Mouse (Mus musculus) midbrain, embryonic 12.5 days (tissue): ENCODE measurements around the gene Sytl1. TPM values are rescaled to one million over a fixed set of nuclear protein-coding genes. Genes with fewer than 3 reads are reported as not detected.

Experiments
- ATAC-seq: fragments of 200-750 bp; cut with Nextera tagmentation; 2 replicates; pipeline ENCODE4 v1.8.0; 2017; ENCODE audit warnings: low read depth, moderate TSS enrichment, moderate library complexity; ENCODE audit not compliant: low FRiP score
- H3K27ac ChIP-seq: fragments of 300-500 bp; sonication (generic); replicated peaks from 2 replicates; pipeline ENCODE4 v1.5.1; 2016; ENCODE audit warnings: mild to moderate bottlenecking
- H3K27me3 ChIP-seq: fragments of 300-500 bp; sonication (generic); 2 replicates; pipeline ENCODE4 v1.6.1; 2016; ENCODE audit warnings: mild to moderate bottlenecking
- H3K36me3 ChIP-seq: fragments of 300-500 bp; sonication (generic); 2 replicates; pipeline ENCODE4 v1.6.1; 2016
- H3K4me1 ChIP-seq: fragments of 300-500 bp; sonication (generic); 2 replicates; pipeline ENCODE4 v1.6.1; 2016
- H3K4me2 ChIP-seq: fragments of 300-500 bp; sonication (generic); replicated peaks from 2 replicates; pipeline ENCODE4 v1.6.1; 2016; ENCODE audit warnings: mild to moderate bottlenecking, moderate library complexity
- H3K4me3 ChIP-seq: fragments of 300-500 bp; sonication (generic); 2 replicates; pipeline ENCODE4 v1.5.1; 2016; ENCODE audit warnings: mild to moderate bottlenecking
- H3K9ac ChIP-seq: fragments of 300-500 bp; sonication (generic); replicated peaks from 2 replicates; pipeline ENCODE4 v1.6.1; 2016; ENCODE audit warnings: mild to moderate bottlenecking, moderate library complexity
- H3K9me3 ChIP-seq: fragments of 300-500 bp; sonication (generic); 2 replicates; pipeline ENCODE4 v1.6.1; 2016; ENCODE audit warnings: mild to moderate bottlenecking
- WGBS: fragments of 180-500 bp; shearing (Covaris S2); methylation state at CpG from one replicate; pipeline ENCODE4 v1.1.7; 2016; 5-methylcytosine and 5-hydroxymethylcytosine counted together
- polyA plus RNA-seq: library from polyadenylated mRNA; unstranded; fragments of >200 nt; fragmentation: Nextera tagmentation; extraction: Ambion mirVana; gene quantifications from 2 replicates; pipeline ENCODE4 v1.2.1, GENCODE M21; 2016

Gene Sytl1
- polyA plus RNA-seq, 1 experiment from 2014 or later = 1.8 TPM

DNA sequence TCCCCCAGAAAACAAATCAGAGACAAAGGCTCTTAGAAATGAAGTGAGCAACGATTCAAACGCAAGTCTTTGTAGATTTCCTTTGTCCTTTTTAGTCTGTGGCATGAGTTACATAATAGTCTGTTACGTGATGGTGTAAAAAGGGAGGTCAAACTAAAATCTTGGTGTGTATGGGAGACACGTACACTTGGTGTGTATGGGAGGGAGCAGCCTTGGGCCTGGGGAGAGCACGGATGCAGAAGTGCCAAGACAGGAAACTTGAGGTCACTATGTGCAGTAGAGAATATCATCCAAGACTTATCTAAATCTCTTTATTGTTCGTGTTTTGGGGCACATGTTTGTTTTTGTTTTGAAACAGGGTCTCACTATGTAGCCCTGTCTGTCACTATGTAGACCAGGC lies 15.2 kb upstream of the Sytl1 start:
- Histone ChIP-seq H3K36me3 (0 out of 2 replicates have a peak, but pooled peaks cover 4% of the 10 kb centered on the region), H3K27ac (peak overlapping the region; percentile 91), H3K9ac (peak overlapping the region; percentile 79), H3K4me1 (peaks cover 35% of the 10 kb centered on the region), H3K9me3 (no peaks in the 10 kb centered on the region), H3K4me3 (peak overlapping the region; percentile 86), H3K4me2 (peak overlapping the region; percentile 75), H3K27me3 (0 out of 2 replicates have a peak, but pooled peaks cover 3% of the 10 kb centered on the region)
- ATAC-seq = no peak
- 29% methylated on average over 6 of the region's 6 CpGs for WGBS

DNA sequence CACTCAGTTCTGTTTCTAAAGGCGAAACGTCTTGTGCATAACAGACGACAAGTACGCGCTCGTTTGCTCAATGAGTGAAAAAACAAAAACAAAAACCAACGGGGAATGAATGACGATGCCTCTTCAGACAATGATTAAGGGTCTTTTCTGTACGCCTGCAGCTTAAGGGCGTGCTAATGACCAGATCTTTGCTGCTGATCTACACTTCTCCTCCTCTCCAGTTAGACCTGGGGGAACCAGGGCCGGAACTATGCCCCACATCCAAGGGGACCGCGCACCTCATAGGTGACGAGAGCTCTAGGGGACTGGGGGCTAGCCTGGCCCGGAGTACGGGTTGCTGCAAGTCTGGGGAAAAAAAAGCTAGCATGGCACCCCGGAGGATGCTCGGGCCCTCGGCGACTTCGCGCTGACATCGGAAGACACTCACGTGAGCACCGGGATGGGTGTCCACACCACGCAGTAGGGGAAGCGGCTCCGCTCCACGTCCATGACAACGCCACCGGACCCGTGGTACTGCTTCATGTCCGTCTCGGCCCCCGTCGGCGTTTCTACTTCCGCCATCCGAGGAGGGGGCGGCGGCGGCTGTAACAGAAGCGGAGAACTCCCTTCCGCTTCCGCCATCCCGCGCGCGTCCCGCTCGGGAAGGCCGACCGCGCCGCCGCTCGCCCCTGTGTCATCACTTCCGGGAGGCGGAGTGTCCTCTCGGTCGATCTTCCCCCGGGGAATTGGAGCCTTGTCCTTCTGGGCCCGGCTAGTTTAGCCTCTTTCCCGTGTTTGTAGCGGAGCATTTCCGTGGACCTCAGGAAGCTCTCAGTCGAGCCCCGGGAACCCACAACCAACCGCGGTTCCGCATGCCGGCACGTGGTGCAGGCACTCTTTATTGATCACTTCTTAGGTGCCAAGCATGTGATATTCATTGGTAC lies 14.5 kb upstream of the Sytl1 start, which contains the start of gene Tmem222:
Gene Tmem222, minus strand, starts transcription at position 689 of the 923 bp plus-strand sequence.
- H3K4me1 ChIP-seq = peaks cover 29% of the 10 kb centered on the region
- H3K9ac ChIP-seq = peak within 1 kb of the TSS; percentile 79
- 0 out of 2 replicates have a peak, but pooled peaks cover 3% of the 10 kb centered on the region for H3K27me3 ChIP-seq
- H3K36me3 ChIP-seq = 0 out of 2 replicates have a peak, but pooled peaks cover 4% of the 10 kb centered on the region
- peak within 1 kb of the TSS; percentile 91 for H3K27ac ChIP-seq
- H3K9me3 ChIP-seq = no peaks in the 10 kb centered on the region
- H3K4me3 ChIP-seq = peak within 1 kb of the TSS; percentile 86
- H3K4me2 ChIP-seq = peak within 1 kb of the TSS; percentile 75
- peak; percentile 88 for ATAC-seq
- WGBS = under 1% methylated on average over 73 of the region's 73 CpGs

DNA sequence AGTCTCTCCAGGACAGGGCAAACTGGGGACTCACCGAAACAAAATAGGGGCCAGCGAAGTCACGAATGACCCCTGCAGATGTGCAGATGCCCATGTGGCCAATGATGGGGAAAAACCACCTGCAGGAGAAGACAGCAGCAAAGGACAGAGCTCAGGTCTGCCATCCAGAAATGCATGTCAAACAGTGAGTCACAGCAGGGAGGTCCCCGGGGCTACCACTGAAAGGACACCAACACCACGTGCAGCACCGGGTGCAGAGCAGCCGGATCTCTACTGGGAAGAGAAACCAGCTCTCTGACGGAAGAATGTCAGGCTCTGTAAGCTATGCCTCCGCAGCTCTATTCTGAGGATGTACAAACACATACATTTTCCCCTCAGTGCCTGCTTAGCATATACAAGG lies 8.0 kb upstream of the Sytl1 start:
- no peak overlapping the region for H3K9ac ChIP-seq
- no peak overlapping the region for H3K4me2 ChIP-seq
- WGBS = 90% methylated on average over 9 of the region's 9 CpGs
- peaks cover 2% of the 10 kb centered on the region for H3K4me1 ChIP-seq
- no peaks in the 10 kb centered on the region for H3K9me3 ChIP-seq
- peaks cover 52% of the 10 kb centered on the region for H3K36me3 ChIP-seq
- no peaks in the 10 kb centered on the region for H3K27me3 ChIP-seq
- H3K27ac ChIP-seq = no peak overlapping the region
- no peak overlapping the region for H3K4me3 ChIP-seq
- no peak for ATAC-seq

DNA sequence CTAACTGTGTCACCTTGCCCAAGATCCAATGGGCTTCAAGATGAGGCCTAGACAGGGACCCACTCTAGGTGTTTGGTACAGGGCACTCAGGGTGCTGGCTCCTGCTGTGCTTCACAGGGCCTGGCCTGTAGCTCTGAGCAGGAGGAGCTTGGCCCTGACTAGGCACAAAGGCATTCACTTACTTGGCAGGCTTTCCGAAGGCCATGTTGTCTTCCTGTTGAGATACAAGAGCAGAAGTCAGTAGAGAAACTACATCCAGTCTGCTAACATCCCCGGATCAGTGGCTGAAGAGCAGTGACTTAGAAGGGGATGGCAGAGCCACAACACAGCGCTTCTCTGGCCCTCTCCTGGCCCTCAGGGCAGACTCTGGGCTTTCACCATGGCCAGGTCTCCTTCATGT lies 6.7 kb upstream of the Sytl1 start:
- H3K4me2 ChIP-seq = no peak overlapping the region
- H3K4me1 ChIP-seq = no peaks in the 10 kb centered on the region
- no peak for ATAC-seq
- no peaks in the 10 kb centered on the region for H3K27me3 ChIP-seq
- no peaks in the 10 kb centered on the region for H3K9me3 ChIP-seq
- H3K27ac ChIP-seq = no peak overlapping the region
- H3K9ac ChIP-seq = no peak overlapping the region
- whole genome bisulfite sequencing = 92% methylated on average over 3 of the region's 3 CpGs
- H3K4me3 ChIP-seq = no peak overlapping the region
- H3K36me3 ChIP-seq = peaks cover 63% of the 10 kb centered on the region

DNA sequence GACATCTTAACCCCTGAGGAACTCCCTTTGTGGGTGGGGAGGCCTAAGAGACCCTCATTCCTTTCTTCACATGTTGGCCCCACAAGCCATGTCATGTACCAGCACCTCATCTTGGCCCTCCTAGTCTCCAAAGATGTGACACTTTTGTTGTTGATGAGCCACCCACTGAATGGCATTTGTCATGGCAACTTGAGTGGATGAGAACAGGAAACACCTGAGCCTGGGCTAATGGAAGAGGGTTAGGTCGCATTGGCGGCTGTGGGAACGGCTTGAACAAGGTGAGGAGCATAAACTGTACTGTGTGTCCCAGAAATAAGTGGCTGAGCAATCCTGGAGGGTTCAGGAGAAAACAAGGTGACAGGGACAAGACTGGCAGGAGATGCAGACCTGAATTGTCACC lies 6.0 kb upstream of the Sytl1 start:
- H3K4me3 ChIP-seq = no peak overlapping the region
- 91% methylated on average over 3 of the region's 3 CpGs for WGBS
- no peak for ATAC-seq
- H3K4me2 ChIP-seq = no peak overlapping the region
- no peak overlapping the region for H3K9ac ChIP-seq
- no peaks in the 10 kb centered on the region for H3K27me3 ChIP-seq
- no peaks in the 10 kb centered on the region for H3K4me1 ChIP-seq
- H3K27ac ChIP-seq = no peak overlapping the region
- 0 out of 2 replicates have a peak, but pooled peaks cover under 1% of the 10 kb centered on the region for H3K9me3 ChIP-seq
- H3K36me3 ChIP-seq = peaks cover 66% of the 10 kb centered on the region

DNA sequence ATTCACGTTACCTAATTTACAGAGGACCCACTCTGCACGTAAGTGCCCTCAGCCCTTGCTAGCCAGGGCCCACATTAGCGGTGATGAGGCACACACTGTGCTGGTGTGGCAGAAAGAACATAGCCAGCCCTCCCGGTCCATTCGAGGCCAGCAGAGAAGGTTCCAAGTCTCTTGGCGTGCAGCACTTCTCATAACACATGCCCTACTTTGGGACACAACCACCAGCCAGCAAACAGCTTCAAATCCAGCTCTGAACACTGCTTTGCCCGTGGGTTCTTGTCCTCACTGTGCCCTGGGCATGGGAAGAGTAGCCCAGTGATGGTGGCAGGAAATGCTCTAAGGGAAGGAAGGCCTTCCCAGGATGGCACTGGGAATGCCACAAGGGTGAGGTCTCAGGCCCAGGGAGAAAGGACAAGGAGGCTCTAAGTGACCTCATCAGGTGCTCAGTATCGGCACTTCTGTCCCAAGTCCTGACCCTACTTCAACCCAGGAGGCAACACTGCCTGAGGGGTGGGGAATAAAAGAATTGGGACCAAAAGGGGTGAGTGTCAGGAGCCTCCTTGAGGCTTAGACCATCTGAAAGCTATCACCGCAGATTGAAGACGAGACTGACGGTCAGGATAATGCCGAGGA lies 3.5 kb upstream of the Sytl1 start:
- H3K4me2 ChIP-seq = no peak overlapping the region
- H3K36me3 ChIP-seq = peaks cover 77% of the 10 kb centered on the region
- H3K27me3 ChIP-seq = no peaks in the 10 kb centered on the region
- H3K4me1 ChIP-seq = no peaks in the 10 kb centered on the region
- no peak overlapping the region for H3K4me3 ChIP-seq
- H3K9ac ChIP-seq = no peak overlapping the region
- 0 out of 2 replicates have a peak, but pooled peaks cover 4% of the 10 kb centered on the region for H3K9me3 ChIP-seq
- ATAC-seq = no peak
- no peak overlapping the region for H3K27ac ChIP-seq
- WGBS = 92% methylated on average over 12 of the region's 12 CpGs

DNA sequence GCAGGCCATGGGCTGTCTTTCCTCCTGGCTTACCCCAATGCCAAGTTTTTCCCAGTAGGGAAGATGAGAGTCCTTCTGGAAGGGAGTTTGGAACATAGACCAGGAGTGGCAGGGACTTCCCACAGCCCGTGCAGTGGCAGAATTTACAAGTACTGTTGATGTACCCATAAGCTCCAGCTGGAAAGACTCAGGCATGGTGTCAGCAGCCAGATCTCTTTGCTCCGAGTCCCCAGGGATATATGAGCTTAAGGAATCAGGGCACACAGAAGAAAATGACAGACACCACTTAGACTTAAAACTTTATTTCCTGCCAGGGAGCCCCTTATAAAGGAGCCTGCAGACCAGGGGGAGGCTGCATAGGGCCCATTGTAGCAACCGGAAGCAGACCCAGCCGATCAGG lies 2.8 kb upstream of the Sytl1 start:
- ATAC-seq = no peak
- H3K9me3 ChIP-seq = 0 out of 2 replicates have a peak, but pooled peaks cover 4% of the 10 kb centered on the region
- H3K4me2 ChIP-seq = no peak overlapping the region
- peaks cover 77% of the 10 kb centered on the region for H3K36me3 ChIP-seq
- 97% methylated on average over 4 of the region's 4 CpGs for WGBS
- H3K4me1 ChIP-seq = no peaks in the 10 kb centered on the region
- no peak overlapping the region for H3K9ac ChIP-seq
- H3K27ac ChIP-seq = no peak overlapping the region
- no peak overlapping the region for H3K4me3 ChIP-seq
- no peaks in the 10 kb centered on the region for H3K27me3 ChIP-seq

DNA sequence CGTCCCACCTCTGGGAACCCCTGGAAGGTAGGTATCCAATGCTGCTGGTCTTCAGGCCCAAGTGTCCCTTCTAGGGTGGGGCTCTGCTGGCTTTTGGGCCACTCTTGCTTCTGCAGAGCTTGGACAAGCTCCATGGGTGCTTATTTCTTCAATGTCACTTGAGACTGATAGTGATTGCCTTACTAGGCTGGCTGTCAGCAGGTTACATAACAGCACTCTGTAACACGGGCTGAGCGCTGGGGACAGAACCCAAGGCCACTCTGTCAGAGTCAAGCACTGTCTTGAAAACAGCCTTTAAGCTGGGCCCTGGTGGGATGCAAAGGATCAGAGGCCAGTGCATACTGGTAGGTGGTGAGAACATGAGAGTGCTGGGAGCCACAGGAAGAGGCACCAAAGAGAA lies 2.4 kb upstream of the Sytl1 start:
- H3K4me2 ChIP-seq = no peak overlapping the region
- H3K36me3 ChIP-seq = peaks cover 72% of the 10 kb centered on the region
- 0 out of 2 replicates have a peak, but pooled peaks cover 4% of the 10 kb centered on the region for H3K9me3 ChIP-seq
- no peaks in the 10 kb centered on the region for H3K4me1 ChIP-seq
- no peaks in the 10 kb centered on the region for H3K27me3 ChIP-seq
- ATAC-seq = no peak
- WGBS = 97% methylated on average over 3 of the region's 3 CpGs
- no peak overlapping the region for H3K4me3 ChIP-seq
- no peak overlapping the region for H3K27ac ChIP-seq
- H3K9ac ChIP-seq = no peak overlapping the region

DNA sequence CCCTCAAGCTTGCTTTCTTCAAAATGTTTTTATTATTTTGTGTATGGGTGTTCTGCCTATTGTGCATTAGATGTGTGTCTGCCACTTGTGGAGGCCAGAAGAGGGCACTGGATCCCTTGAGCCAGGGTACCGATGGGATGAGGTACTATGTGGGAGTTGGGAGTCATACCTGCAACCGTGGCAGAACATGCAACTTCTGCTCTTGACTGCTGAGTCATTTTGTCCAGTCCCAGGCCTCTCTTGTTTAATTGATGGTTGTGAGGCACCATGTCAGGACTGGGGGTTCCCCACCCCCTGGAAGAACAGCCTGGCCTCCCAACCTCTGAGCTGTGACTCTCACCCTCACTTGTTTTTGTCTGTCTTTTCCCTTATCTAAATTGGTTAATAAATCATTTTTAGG lies 1.6 kb upstream of the Sytl1 start:
- H3K4me3 ChIP-seq = no peak overlapping the region
- no peak for ATAC-seq
- peaks cover 65% of the 10 kb centered on the region for H3K36me3 ChIP-seq
- 0 out of 2 replicates have a peak, but pooled peaks cover 4% of the 10 kb centered on the region for H3K9me3 ChIP-seq
- no peaks in the 10 kb centered on the region for H3K4me1 ChIP-seq
- H3K9ac ChIP-seq = no peak overlapping the region
- no peak overlapping the region for H3K27ac ChIP-seq
- H3K4me2 ChIP-seq = no peak overlapping the region
- no peaks in the 10 kb centered on the region for H3K27me3 ChIP-seq
- WGBS = 98% methylated on average over 2 of the region's 2 CpGs

DNA sequence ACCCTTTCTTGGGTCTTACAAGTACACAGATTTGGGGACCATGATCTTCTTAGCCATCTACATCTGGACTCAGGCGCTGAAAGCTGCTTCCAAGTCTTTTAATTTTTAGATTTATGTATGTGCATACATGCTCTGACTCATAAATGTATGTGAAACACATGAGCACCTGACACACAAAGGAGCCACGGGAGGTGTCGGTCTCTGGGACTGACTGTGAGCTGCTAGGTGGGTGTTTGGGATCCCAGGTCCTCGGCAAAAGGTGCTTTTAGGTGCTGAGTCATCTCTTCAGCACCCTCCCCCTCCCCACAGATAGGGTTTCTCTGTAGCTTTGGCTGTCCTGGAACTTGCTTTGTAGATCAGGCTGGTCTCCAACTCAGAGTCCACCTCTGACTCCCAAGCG lies 843 bp upstream of the Sytl1 start:
- Histone ChIP-seq H3K4me3 (no peak overlapping the region), H3K4me2 (no peak overlapping the region), H3K9me3 (0 out of 2 replicates have a peak, but pooled peaks cover 4% of the 10 kb centered on the region), H3K27ac (no peak overlapping the region), H3K9ac (no peak overlapping the region), H3K4me1 (no peaks in the 10 kb centered on the region), H3K27me3 (0 out of 2 replicates have a peak, but pooled peaks cover 5% of the 10 kb centered on the region), H3K36me3 (peaks cover 57% of the 10 kb centered on the region)
- no peak for ATAC-seq
- WGBS = 93% methylated on average over 5 of the region's 5 CpGs

DNA sequence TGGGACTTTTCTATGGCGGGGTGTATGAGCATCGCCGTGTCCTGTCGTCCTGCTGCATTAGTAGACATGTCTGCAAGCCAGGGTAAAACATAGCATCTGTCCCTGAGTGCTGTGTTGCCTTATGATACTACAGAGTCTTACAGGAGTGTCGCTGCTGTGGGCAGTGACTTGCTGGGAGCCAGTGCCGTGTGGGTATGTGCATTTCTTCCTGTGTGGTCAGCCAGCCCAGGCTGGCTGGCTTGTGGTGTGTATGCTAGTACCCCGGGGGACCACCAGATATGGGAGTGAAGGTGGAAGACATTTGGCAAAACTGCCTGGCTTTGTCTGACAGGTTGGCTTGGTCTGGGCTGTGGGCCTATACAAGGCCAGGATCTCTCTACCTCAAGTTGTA lies 543 bp downstream of the Sytl1 start:
- Histone ChIP-seq H3K4me3 (no peak overlapping the region), H3K36me3 (peaks cover 43% of the 10 kb centered on the region), H3K9ac (no peak overlapping the region), H3K4me2 (no peak overlapping the region), H3K9me3 (0 out of 2 replicates have a peak, but pooled peaks cover 4% of the 10 kb centered on the region), H3K27me3 (peaks cover 15% of the 10 kb centered on the region), H3K4me1 (no peaks in the 10 kb centered on the region), H3K27ac (no peak overlapping the region)
- no peak for ATAC-seq
- WGBS = 76% methylated on average over 7 of the region's 7 CpGs
